Mouse (Mus musculus) lung, postnatal 0 days (tissue): ENCODE data around the gene Plaa.

ENCODE experiments used
- CTCF ChIP-seq: IDR thresholded peaks from 2 replicates; pipeline ENCODE4 v1.5.1; 2016; ENCODE audit warnings: antibody characterized with exemption, mild to moderate bottlenecking
- EP300 ChIP-seq: IDR thresholded peaks from 2 replicates; pipeline ENCODE4 v1.6.1; 2016; ENCODE audit warnings: antibody characterized with exemption, mild to moderate bottlenecking, control low read depth

DNA sequence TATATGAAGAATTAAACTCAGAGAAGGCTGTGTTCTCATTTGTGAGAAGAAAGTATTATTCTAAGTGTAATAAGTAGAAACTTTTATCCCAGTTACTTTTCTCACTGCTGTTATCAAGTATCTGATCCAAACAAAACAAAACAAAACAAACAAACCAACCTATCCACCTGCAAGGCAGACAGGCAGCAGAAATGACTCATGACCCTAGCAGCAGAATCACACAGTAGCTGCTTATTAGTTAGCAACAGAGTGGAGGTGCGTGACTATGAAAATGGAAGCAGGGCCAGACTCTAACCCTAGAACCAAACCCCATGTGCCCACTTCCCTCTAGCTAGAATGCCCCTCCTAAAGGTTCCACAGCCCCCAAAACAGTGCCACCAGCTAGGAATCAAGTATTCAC, 73.6 kb downstream of the Plaa start:
- TF ChIP-seq CTCF (no peak), EP300 (no peak)
